Mouse (Mus musculus) olfactory bulb, adult 2 months (tissue): ENCODE measurements around the gene Brpf3.

ENCODE experiments used
- CTCF ChIP-seq: fragments of 200-500 bp; IDR thresholded peaks from 2 replicates; pipeline ENCODE4 v1.5.1; 2012; ENCODE audit warnings: low read depth, mild to moderate bottlenecking, low read length, moderate library complexity; ENCODE audit not compliant: insufficient read depth
- POLR2A ChIP-seq: fragments of 200-500 bp; IDR thresholded peaks from 2 replicates; pipeline ENCODE4 v1.6.1; 2012; ENCODE audit warnings: mild to moderate bottlenecking, low read depth, low read length, moderate library complexity; ENCODE audit not compliant: insufficient read depth

GRCm38 (mm10) chr17:28771289-28771688 lies 29.6 kb upstream of the Brpf3 start:
- TF ChIP-seq CTCF: no peak
- no peak for TF ChIP-seq POLR2A
